Mouse (Mus musculus) neural tube, embryonic 11.5 days (tissue): ENCODE measurements around the gene Zfyve9. TPM values are rescaled to one million over a fixed set of nuclear protein-coding genes. Genes with fewer than 3 reads are reported as not detected.

Experiments used
- ATAC-seq: fragments of 200-750 bp; cut with Nextera tagmentation; 2 replicates; pipeline ENCODE4 v1.8.0; 2017; ENCODE audit warnings: moderate number of reproducible peaks, mild to moderate bottlenecking, moderate TSS enrichment, moderate library complexity; ENCODE audit not compliant: insufficient read depth, low FRiP score, low TSS enrichment
- DNase-seq: peaks from one replicate; pipeline ENCODE4 v3.0.0-alpha.2; 2015; ENCODE audit warnings: low spot score
- H3K27ac ChIP-seq: fragments of 300-500 bp; sonication (generic); 2 replicates; pipeline ENCODE4 v1.5.1; 2014; ENCODE audit warnings: low read depth, mild to moderate bottlenecking, low read length
- H3K27me3 ChIP-seq: fragments of 300-500 bp; sonication (generic); 2 replicates; pipeline ENCODE4 v1.6.1; 2014; ENCODE audit warnings: mild to moderate bottlenecking, low read length, mixed read lengths; ENCODE audit not compliant: control insufficient read depth, insufficient read depth
- H3K36me3 ChIP-seq: fragments of 300-500 bp; sonication (generic); 2 replicates; pipeline ENCODE4 v1.6.1; 2014; ENCODE audit warnings: mild to moderate bottlenecking, low read length, moderate library complexity, mixed read lengths; ENCODE audit not compliant: control insufficient read depth, insufficient read depth
- H3K4me1 ChIP-seq: fragments of 300-500 bp; sonication (generic); 2 replicates; pipeline ENCODE4 v1.6.1; 2014; ENCODE audit warnings: low read length, mixed read lengths; ENCODE audit not compliant: control insufficient read depth, insufficient read depth
- H3K4me2 ChIP-seq: fragments of 300-500 bp; sonication (generic); 2 replicates; pipeline ENCODE4 v1.6.1; 2014; ENCODE audit warnings: low read depth, mild to moderate bottlenecking, moderate library complexity
- H3K4me3 ChIP-seq: fragments of 300-500 bp; sonication (generic); 2 replicates; pipeline ENCODE4 v1.5.1; 2014; ENCODE audit warnings: low read depth, low read length
- H3K9ac ChIP-seq: fragments of 300-500 bp; sonication (generic); 2 replicates; pipeline ENCODE4 v1.6.1; 2014; ENCODE audit warnings: mild to moderate bottlenecking, low read length
- H3K9me3 ChIP-seq: fragments of 300-500 bp; sonication (generic); 2 replicates; pipeline ENCODE4 v1.6.1; 2016; ENCODE audit warnings: low read length; ENCODE audit not compliant: control insufficient read depth
- WGBS: fragments of 180-500 bp; shearing (Covaris S2); extraction: QIAGEN DNeasy Blood & Tissue Kit; methylation state at CpG from one replicate; pipeline ENCODE4 v1.1.7; 2014; 5-methylcytosine and 5-hydroxymethylcytosine counted together
- polyA plus RNA-seq: library from polyadenylated mRNA; unstranded; fragments of >200 nt; fragmentation: Nextera tagmentation; extraction: Ambion mirVana; gene quantifications from 2 replicates; pipeline ENCODE4 v1.2.1, GENCODE M21; 2014

The Zfyve9 gene
- 3.6 and 3.8 TPM in 2 replicates for polyA plus RNA-seq

- Histone ChIP-seq H3K27me3 (no peaks in the 10 kb centered on the region), H3K4me1 (no peaks in the 10 kb centered on the region), H3K9me3 (no peaks in the 10 kb centered on the region), H3K27ac (peak within 1 kb of the TSS; percentile 97), H3K4me2 (peak within 1 kb of the TSS; percentile 66), H3K9ac (peak within 1 kb of the TSS; percentile 98), H3K4me3 (peak within 1 kb of the TSS; percentile 52), H3K36me3 (no peaks in the 10 kb centered on the region)
- DNase-seq (peak; percentile 90), ATAC-seq (peak; percentile 90)
- WGBS, result under 1% methylated on average over 94 of the region's 111 CpGs
Measured at GRCm38 (mm10) chr4:108780057-108780863, at the start of gene Zfyve9. Zfyve9 (minus strand) TSS chr4:108780798.

DNA sequence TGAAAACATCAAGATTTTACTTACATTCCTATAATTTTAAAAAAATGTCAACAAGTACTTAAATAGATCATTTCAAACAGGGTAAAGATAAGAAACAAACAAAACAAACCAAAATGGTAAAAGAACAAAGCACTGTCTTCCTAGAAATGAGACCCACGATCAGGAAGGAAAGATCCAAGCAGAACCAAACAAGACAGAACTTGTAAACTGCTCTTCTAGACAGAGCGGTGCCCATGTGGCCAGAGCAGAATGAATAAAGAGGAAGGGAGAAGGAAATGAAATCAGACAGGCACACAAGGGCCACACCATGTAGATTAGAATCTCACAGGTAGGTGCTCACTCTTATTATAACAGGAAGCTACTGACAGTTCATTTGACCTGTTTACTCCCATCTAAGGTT lies 46.0 kb upstream of the Zfyve9 start:
- H3K4me3 ChIP-seq, result no peak overlapping the region
- DNase-seq (no peak), ATAC-seq (no peak)
- H3K4me2 ChIP-seq, result no peak overlapping the region
- peaks cover 2% of the 10 kb centered on the region; the same call in 1 of the 2 replicates for H3K4me1 ChIP-seq
- peaks cover 12% of the 10 kb centered on the region for H3K36me3 ChIP-seq
- no peaks in the 10 kb centered on the region for H3K9me3 ChIP-seq
- H3K9ac ChIP-seq, result no peak overlapping the region
- H3K27ac ChIP-seq, result no peak overlapping the region
- no peaks in the 10 kb centered on the region for H3K27me3 ChIP-seq
- 92% methylated on average over 2 of the region's 2 CpGs for WGBS

- WGBS, result 91% methylated on average over 1 of the region's 1 CpGs
- Histone ChIP-seq H3K4me3 (no peak overlapping the region), H3K27me3 (no peaks in the 10 kb centered on the region), H3K4me1 (no peaks in the 10 kb centered on the region), H3K36me3 (peaks cover 12% of the 10 kb centered on the region), H3K9ac (no peak overlapping the region), H3K9me3 (no peaks in the 10 kb centered on the region), H3K27ac (no peak overlapping the region), H3K4me2 (no peak overlapping the region)
- DNase-seq, result no peak
- no peak for ATAC-seq
Measured at GRCm38 (mm10) chr4:108826096-108826495, 45.5 kb upstream of the Zfyve9 start.

- peaks cover 12% of the 10 kb centered on the region for H3K36me3 ChIP-seq
- ATAC-seq, result no peak
- 96% methylated on average over 3 of the region's 3 CpGs for WGBS
Measured at GRCm38 (mm10) chr4:108825677-108826076, 45.1 kb upstream of the Zfyve9 start.

DNA sequence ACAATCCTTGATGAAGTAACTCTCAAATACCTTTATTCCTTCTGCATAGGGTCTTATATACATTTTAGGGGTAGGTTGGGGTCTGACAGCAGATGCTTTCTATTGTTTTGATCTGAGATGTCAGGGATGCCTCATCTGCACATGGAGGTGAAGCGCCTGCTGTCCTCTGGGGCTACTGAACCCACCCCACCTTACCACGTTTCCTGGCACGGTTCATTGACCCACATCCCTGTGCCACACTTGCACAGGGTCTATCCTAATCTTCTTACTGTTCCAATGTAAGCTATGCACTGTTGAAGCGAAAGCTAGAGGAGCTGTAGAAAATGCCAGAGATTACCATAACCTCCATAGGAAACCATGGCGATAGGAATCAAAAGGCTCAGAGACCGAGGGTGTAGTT lies 31.0 kb upstream of the Zfyve9 start:
- no peak overlapping the region for H3K9ac ChIP-seq
- no peaks in the 10 kb centered on the region for H3K9me3 ChIP-seq
- 73% methylated on average over 6 of the region's 6 CpGs for WGBS
- H3K27ac ChIP-seq, result no peak overlapping the region
- H3K36me3 ChIP-seq, result peaks cover 4% of the 10 kb centered on the region
- no peak for DNase-seq
- no peak for ATAC-seq
- H3K27me3 ChIP-seq, result no peaks in the 10 kb centered on the region
- H3K4me1 ChIP-seq, result no peaks in the 10 kb centered on the region
- no peak overlapping the region for H3K4me3 ChIP-seq
- no peak overlapping the region for H3K4me2 ChIP-seq

More at GRCm38 (mm10) chr4:108825677-108826076, 45.1 kb upstream of the Zfyve9 start:
- no peak for DNase-seq
- H3K27me3 ChIP-seq, result no peaks in the 10 kb centered on the region
- no peak overlapping the region for H3K27ac ChIP-seq
- no peaks in the 10 kb centered on the region for H3K9me3 ChIP-seq
- H3K4me2 ChIP-seq, result no peak overlapping the region
- no peak overlapping the region for H3K4me3 ChIP-seq
- no peak overlapping the region for H3K9ac ChIP-seq
- no peaks in the 10 kb centered on the region for H3K4me1 ChIP-seq

DNA sequence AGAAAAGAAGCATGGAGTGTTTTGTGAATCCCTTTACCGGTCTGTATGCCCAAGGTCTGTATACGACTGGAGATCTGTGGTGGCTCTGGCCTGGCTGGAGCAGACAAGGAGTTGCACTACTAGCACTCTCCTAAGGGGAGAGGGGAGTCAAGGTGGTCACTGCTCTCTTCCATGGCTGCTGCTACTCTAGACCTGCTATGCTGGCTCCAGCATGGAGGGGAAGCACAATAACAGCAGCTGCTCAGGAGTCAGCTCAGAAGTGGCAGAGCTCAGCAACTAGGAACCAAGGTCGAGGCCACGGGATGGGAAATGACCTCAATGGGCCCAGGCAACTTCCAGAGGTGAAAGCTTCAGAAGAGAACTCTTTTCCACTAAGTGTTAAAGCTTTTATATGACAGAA lies 30.5 kb upstream of the Zfyve9 start:
- DNase-seq, result no peak
- ATAC-seq, result no peak
- no peak overlapping the region for H3K4me2 ChIP-seq
- no peak overlapping the region for H3K27ac ChIP-seq
- no peaks in the 10 kb centered on the region for H3K9me3 ChIP-seq
- no peaks in the 10 kb centered on the region for H3K4me1 ChIP-seq
- H3K9ac ChIP-seq, result no peak overlapping the region
- H3K27me3 ChIP-seq, result no peaks in the 10 kb centered on the region
- H3K4me3 ChIP-seq, result no peak overlapping the region
- H3K36me3 ChIP-seq, result peaks cover 4% of the 10 kb centered on the region
- WGBS, result 66% methylated on average over 4 of the region's 4 CpGs

DNA sequence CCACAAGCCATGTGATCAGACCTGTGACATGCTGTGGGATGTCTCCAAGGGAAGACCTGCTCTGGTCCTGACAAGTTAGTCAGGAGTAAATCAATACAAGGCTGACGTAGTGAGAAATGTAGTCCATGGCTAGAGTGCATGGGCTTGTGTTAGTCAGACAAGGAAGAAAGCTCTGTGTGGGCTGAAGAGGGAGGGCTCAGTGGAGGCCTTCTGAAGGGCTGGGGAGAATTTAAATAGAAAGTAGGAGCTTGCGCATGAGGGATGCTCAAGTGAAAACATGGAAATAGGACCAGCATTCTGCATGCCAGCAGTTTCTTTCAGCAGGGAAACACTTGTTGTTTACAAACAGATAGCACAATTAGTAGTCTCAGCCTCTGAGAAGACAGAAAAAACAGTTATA lies 22.9 kb upstream of the Zfyve9 start:
- H3K9ac ChIP-seq, result no peak overlapping the region
- no peak for DNase-seq

DNA sequence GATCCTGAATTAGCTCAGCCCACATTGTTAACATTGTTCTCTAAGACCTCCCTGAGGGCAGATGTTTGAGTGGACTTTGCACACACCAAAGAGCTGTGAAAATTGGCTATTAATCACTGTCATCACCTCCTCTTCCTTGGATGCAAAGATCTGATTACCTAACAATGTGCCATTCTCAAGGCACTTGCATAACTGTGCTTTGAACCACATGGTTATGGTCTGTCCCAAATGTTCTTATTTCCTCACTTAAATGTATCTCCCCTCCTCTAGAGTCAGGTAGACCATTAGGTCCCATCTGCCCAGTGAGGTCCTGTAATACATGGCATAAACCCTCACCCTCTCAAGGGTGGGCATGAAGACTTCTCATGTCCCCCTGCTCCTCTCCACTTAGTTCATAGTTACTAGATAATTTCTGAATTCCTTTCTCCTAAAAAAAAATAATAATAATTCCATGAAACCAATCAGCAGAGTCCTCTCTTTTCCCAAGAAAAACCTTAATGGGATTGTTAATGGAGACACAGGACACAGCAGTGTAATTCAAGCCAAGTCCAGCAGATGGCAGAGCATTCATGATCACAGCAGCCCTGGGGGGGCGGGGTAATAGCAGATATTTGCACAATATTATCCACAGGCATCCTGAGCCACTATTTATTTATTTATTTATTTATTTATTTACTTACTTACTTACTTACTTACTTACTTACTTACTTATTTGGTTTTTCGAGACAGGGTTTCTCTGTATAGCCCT lies 17.7 kb upstream of the Zfyve9 start:
- Histone ChIP-seq H3K4me3 (no peak overlapping the region), H3K36me3 (no peaks in the 10 kb centered on the region), H3K9ac (no peak overlapping the region), H3K4me1 (0 out of 2 replicates have a peak, but pooled peaks cover 2% of the 10 kb centered on the region), H3K9me3 (no peaks in the 10 kb centered on the region), H3K27me3 (no peaks in the 10 kb centered on the region), H3K4me2 (no peak overlapping the region), H3K27ac (no peak overlapping the region)
- 48% methylated on average over 2 of the region's 2 CpGs for WGBS
- peak; percentile 38; the same call in 1 of the 2 replicates for ATAC-seq
- DNase-seq, result peak; percentile 67

More for the DNA sequence above, 22.9 kb upstream of the Zfyve9 start:
- Histone ChIP-seq H3K27ac (no peak overlapping the region), H3K9me3 (no peaks in the 10 kb centered on the region), H3K27me3 (no peaks in the 10 kb centered on the region), H3K4me3 (no peak overlapping the region), H3K4me2 (no peak overlapping the region), H3K4me1 (no peaks in the 10 kb centered on the region), H3K36me3 (no peaks in the 10 kb centered on the region)
- WGBS, result 81% methylated on average over 2 of the region's 2 CpGs
- ATAC-seq, result no peak
